Mouse (Mus musculus) testis, adult 2 months (tissue): Measurements from ENCODE around the gene Chst11. TPM values are rescaled to one million over a fixed set of nuclear protein-coding genes. Genes with fewer than 3 reads are reported as not detected.

Experiments
- H3K27ac ChIP-seq: fragments of 200-500 bp; 2 replicates; pipeline ENCODE4 v1.5.1; 2012; ENCODE audit warnings: low read depth, low read length; ENCODE audit not compliant: control insufficient read depth, insufficient read depth
- H3K27me3 ChIP-seq: fragments of 200-500 bp; 2 replicates; pipeline ENCODE4 v1.6.1; 2012; ENCODE audit warnings: mild to moderate bottlenecking, low read length, moderate library complexity; ENCODE audit not compliant: control insufficient read depth, insufficient read depth
- H3K36me3 ChIP-seq: fragments of 200-500 bp; 2 replicates; pipeline ENCODE4 v1.6.1; 2012; ENCODE audit warnings: mild to moderate bottlenecking, low read length; ENCODE audit not compliant: control insufficient read depth, insufficient read depth
- H3K4me1 ChIP-seq: fragments of 200-500 bp; 2 replicates; pipeline ENCODE4 v1.6.1; 2012; ENCODE audit warnings: low read length; ENCODE audit not compliant: control insufficient read depth, insufficient read depth
- H3K4me3 ChIP-seq: fragments of 200-500 bp; 2 replicates; pipeline ENCODE4 v1.5.1; 2012; ENCODE audit warnings: low read depth, mild to moderate bottlenecking, low read length, moderate library complexity, mixed read lengths; ENCODE audit not compliant: control insufficient read depth
- CTCF ChIP-seq: fragments of 200-500 bp; IDR thresholded peaks from 2 replicates; pipeline ENCODE4 v1.5.1; 2012; ENCODE audit warnings: low read depth, mild to moderate bottlenecking, inconsistent platforms, low read length, moderate library complexity; ENCODE audit not compliant: control insufficient read depth, insufficient read depth, insufficient replicate concordance
- POLR2A ChIP-seq: fragments of 200-500 bp; IDR thresholded peaks from 2 replicates; pipeline ENCODE4 v1.6.1; 2012; ENCODE audit warnings: low read depth, mild to moderate bottlenecking, inconsistent platforms, low read length, moderate library complexity; ENCODE audit not compliant: control insufficient read depth
- polyA plus RNA-seq: library from polyadenylated mRNA; depleted of rRNA; stranded (reverse); fragments of >200 nt; gene quantifications from 2 replicates; pipeline ENCODE4 v1.2.3, GENCODE M21; 2012

The Chst11 gene
- polyA plus RNA-seq, 1 experiment, result 0.67 TPM

- no peak overlapping the region for H3K27ac ChIP-seq
- H3K27me3 ChIP-seq, result no peaks in the 10 kb centered on the region
- no peaks in the 10 kb centered on the region; the same call in 1 of the 2 replicates for H3K4me1 ChIP-seq
- no peak for TF ChIP-seq CTCF
- no peak for TF ChIP-seq POLR2A
- no peak overlapping the region for H3K4me3 ChIP-seq
- no peaks in the 10 kb centered on the region for H3K36me3 ChIP-seq
Observed at GRCm38 (mm10) chr10:83145836-83146235, 160.5 kb downstream of the Chst11 start.

- Histone ChIP-seq H3K27ac (no peak overlapping the region), H3K4me1 (no peaks in the 10 kb centered on the region), H3K4me3 (no peak overlapping the region), H3K36me3 (no peaks in the 10 kb centered on the region), H3K27me3 (no peaks in the 10 kb centered on the region)
- TF ChIP-seq CTCF (no peak), POLR2A (no peak)
Observed at GRCm38 (mm10) chr10:83149342-83150178, 164.3 kb downstream of the Chst11 start.

GRCm38 (mm10) chr10:83150587-83150986 lies 165.3 kb downstream of the Chst11 start:
- TF ChIP-seq POLR2A, result no peak
- TF ChIP-seq CTCF, result no peak
- Histone ChIP-seq H3K4me1 (no peaks in the 10 kb centered on the region), H3K4me3 (no peak overlapping the region), H3K27me3 (no peaks in the 10 kb centered on the region), H3K36me3 (no peaks in the 10 kb centered on the region), H3K27ac (no peak overlapping the region)

- Histone ChIP-seq H3K27ac (no peak overlapping the region), H3K4me1 (no peaks in the 10 kb centered on the region), H3K4me3 (no peak overlapping the region), H3K27me3 (no peaks in the 10 kb centered on the region), H3K36me3 (no peaks in the 10 kb centered on the region)
- no peak for TF ChIP-seq POLR2A
Observed at GRCm38 (mm10) chr10:83151362-83151761, 166.1 kb downstream of the Chst11 start.

- Histone ChIP-seq H3K27me3 (no peaks in the 10 kb centered on the region), H3K4me1 (no peaks in the 10 kb centered on the region), H3K4me3 (no peak overlapping the region), H3K36me3 (no peaks in the 10 kb centered on the region), H3K27ac (no peak overlapping the region)
- TF ChIP-seq CTCF (no peak), POLR2A (no peak)
Observed at GRCm38 (mm10) chr10:83151896-83152685, 166.8 kb downstream of the Chst11 start.

GRCm38 (mm10) chr10:83152723-83153122 lies 167.4 kb downstream of the Chst11 start:
- H3K36me3 ChIP-seq, result no peaks in the 10 kb centered on the region
- no peaks in the 10 kb centered on the region for H3K27me3 ChIP-seq
- H3K4me3 ChIP-seq, result no peak overlapping the region
- H3K27ac ChIP-seq, result no peak overlapping the region
- TF ChIP-seq CTCF (no peak), POLR2A (no peak)
- H3K4me1 ChIP-seq, result no peaks in the 10 kb centered on the region

- Histone ChIP-seq H3K27ac (no peak overlapping the region), H3K4me3 (no peak overlapping the region), H3K27me3 (no peaks in the 10 kb centered on the region), H3K4me1 (no peaks in the 10 kb centered on the region), H3K36me3 (no peaks in the 10 kb centered on the region)
- TF ChIP-seq CTCF, result no peak
- no peak for TF ChIP-seq POLR2A
Observed at GRCm38 (mm10) chr10:83153374-83153773, 168.1 kb downstream of the Chst11 start.
